Mouse (Mus musculus): ENCODE measurements around the gene Col11a2. TPM values are rescaled to one million over a fixed set of nuclear protein-coding genes. Genes with fewer than 3 reads are reported as not detected.

The Col11a2 gene
- polyA plus RNA-seq, 1 experiment from 2014 or later, result 0.13 TPM

- Histone ChIP-seq H3K4me2 (replicated peaks; ENCODE audit: low read depth) (peak overlapping the region; percentile 87), H3K4me3 (ENCODE audit: low read depth, low read length) (peak overlapping the region; percentile 70), H3K27ac (ENCODE audit: low read depth, low read length) (peak overlapping the region; percentile 94), H3K36me3 (ENCODE audit: control insufficient read depth, insufficient read depth) (peaks cover 43% of the 10 kb centered on the region), H3K9ac (ENCODE audit: low read depth, low read length) (peak overlapping the region; percentile 86), H3K27me3 (replicated peaks; ENCODE audit: control insufficient read depth, insufficient read depth, low read length) (no peaks in the 10 kb centered on the region), H3K4me1 (replicated peaks; ENCODE audit: control insufficient read depth, insufficient read depth, low read length) (peaks cover 11% of the 10 kb centered on the region; the same call in 1 of the 2 replicates), H3K9me3 (ENCODE audit: control insufficient read depth) (no peaks in the 10 kb centered on the region)
- TF ChIP-seq CTCF (IDR thresholded peaks at IDR 0.05; ENCODE audit: low read depth), result no peak
- ATAC-seq, result peak; percentile 16
- WGBS, result 0% methylated on average over 19 of the region's 48 CpGs
These were observed 7.0 kb upstream of the Col11a2 start for GRCm38 (mm10) chr17:34032174-34032632.

DNA sequence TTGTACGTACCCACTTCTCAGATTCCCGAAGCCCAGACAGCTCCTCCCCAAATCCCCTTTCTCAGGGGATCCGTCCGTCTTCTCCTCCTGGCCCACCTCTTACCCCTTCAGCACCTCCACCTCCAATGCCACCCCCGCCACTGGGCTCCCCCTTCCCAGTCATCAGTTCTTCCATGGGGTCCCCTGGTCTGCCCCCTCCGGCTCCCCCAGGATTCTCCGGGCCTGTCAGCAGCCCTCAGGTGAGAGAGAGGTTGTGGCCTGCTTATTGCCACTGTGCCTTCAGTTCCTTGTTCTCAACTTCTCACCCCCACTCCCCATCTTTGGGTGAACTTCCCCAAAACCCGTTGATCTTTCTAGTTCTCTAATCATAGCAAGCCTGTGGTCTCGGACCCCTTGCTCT lies 6.4 kb upstream of the Col11a2 start:
- TF ChIP-seq CTCF (IDR thresholded peaks at IDR 0.05; ENCODE audit: low read depth), result no peak
- Histone ChIP-seq H3K36me3 (ENCODE audit: control insufficient read depth, insufficient read depth) (peaks cover 49% of the 10 kb centered on the region), H3K27me3 (replicated peaks; ENCODE audit: control insufficient read depth, insufficient read depth, low read length) (no peaks in the 10 kb centered on the region), H3K27ac (ENCODE audit: low read depth, low read length) (peak overlapping the region; percentile 94; the same call in 1 of the 2 replicates), H3K9ac (ENCODE audit: low read depth, low read length) (peak overlapping the region; percentile 86), H3K4me1 (replicated peaks; ENCODE audit: control insufficient read depth, insufficient read depth, low read length) (0 out of 2 replicates have a peak, but pooled peaks cover 10% of the 10 kb centered on the region), H3K4me2 (replicated peaks; ENCODE audit: low read depth) (peak overlapping the region; percentile 87), H3K9me3 (ENCODE audit: control insufficient read depth) (no peaks in the 10 kb centered on the region), H3K4me3 (ENCODE audit: low read depth, low read length) (peak overlapping the region; percentile 70)
- WGBS, result 57% methylated on average over 9 of the region's 9 CpGs
- no peak for ATAC-seq

DNA sequence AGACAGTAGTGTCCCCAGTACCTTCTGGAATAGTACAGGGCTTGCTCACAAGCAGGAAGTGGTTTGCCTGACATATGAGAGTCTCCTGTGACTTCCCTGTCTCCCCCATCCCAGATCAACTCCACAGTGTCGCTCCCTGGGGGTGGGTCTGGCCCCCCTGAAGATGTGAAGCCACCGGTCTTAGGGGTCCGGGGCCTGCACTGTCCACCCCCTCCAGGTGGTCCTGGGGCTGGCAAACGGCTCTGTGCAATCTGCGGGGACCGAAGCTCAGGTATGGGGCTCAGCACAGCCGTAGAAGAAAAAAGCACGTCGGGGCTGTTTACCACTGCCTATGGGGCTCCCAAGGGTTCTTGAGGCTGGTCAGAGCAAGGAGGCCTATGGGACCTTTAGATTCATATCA lies 5.8 kb upstream of the Col11a2 start:
- Histone ChIP-seq H3K27me3 (replicated peaks; ENCODE audit: control insufficient read depth, insufficient read depth, low read length) (no peaks in the 10 kb centered on the region), H3K4me2 (replicated peaks; ENCODE audit: low read depth) (no peak overlapping the region; the same call in none of the 2 replicates), H3K27ac (ENCODE audit: low read depth, low read length) (no peak overlapping the region), H3K4me1 (replicated peaks; ENCODE audit: control insufficient read depth, insufficient read depth, low read length) (0 out of 2 replicates have a peak, but pooled peaks cover 7% of the 10 kb centered on the region), H3K4me3 (ENCODE audit: low read depth, low read length) (no peak overlapping the region), H3K36me3 (ENCODE audit: control insufficient read depth, insufficient read depth) (peaks cover 47% of the 10 kb centered on the region), H3K9me3 (ENCODE audit: control insufficient read depth) (no peaks in the 10 kb centered on the region), H3K9ac (ENCODE audit: low read depth, low read length) (no peak overlapping the region)
- no peak; the same call in 1 of the 2 replicates for TF ChIP-seq CTCF (IDR thresholded peaks at IDR 0.05; ENCODE audit: low read depth)
- no peak for ATAC-seq
- WGBS, result 84% methylated on average over 9 of the region's 9 CpGs

- no peak overlapping the region for H3K27ac ChIP-seq (ENCODE audit: low read depth, low read length)
- no peak overlapping the region for H3K4me3 ChIP-seq (ENCODE audit: low read depth, low read length)
- no peak for ATAC-seq
- no peak overlapping the region for H3K9ac ChIP-seq (ENCODE audit: low read depth, low read length)
- H3K4me1 ChIP-seq (replicated peaks; ENCODE audit: control insufficient read depth, insufficient read depth, low read length), result peaks cover 7% of the 10 kb centered on the region; the same call in 1 of the 2 replicates
- no peaks in the 10 kb centered on the region for H3K9me3 ChIP-seq (ENCODE audit: control insufficient read depth)
- H3K27me3 ChIP-seq (replicated peaks; ENCODE audit: control insufficient read depth, insufficient read depth, low read length), result 0 out of 2 replicates have a peak, but pooled peaks cover under 1% of the 10 kb centered on the region
- H3K4me2 ChIP-seq (replicated peaks; ENCODE audit: low read depth), result no peak overlapping the region
- 79% methylated on average over 10 of the region's 10 CpGs for WGBS
- peak; percentile 81 for TF ChIP-seq CTCF (IDR thresholded peaks at IDR 0.05; ENCODE audit: low read depth)
- H3K36me3 ChIP-seq (ENCODE audit: control insufficient read depth, insufficient read depth), result peaks cover 41% of the 10 kb centered on the region
These were observed 5.2 kb upstream of the Col11a2 start for GRCm38 (mm10) chr17:34034064-34034463.

- ATAC-seq, result no peak
- H3K4me3 ChIP-seq (ENCODE audit: low read depth, low read length), result no peak overlapping the region
- WGBS, result 89% methylated on average over 8 of the region's 9 CpGs
These were observed 3.7 kb upstream of the Col11a2 start for GRCm38 (mm10) chr17:34035517-34035916.

GRCm38 (mm10) chr17:34036647-34037046 lies 2.6 kb upstream of the Col11a2 start:
- no peak for TF ChIP-seq CTCF (IDR thresholded peaks at IDR 0.05; ENCODE audit: low read depth)
- ATAC-seq, result no peak

More at GRCm38 (mm10) chr17:34035517-34035916, 3.7 kb upstream of the Col11a2 start:
- H3K36me3 ChIP-seq (ENCODE audit: control insufficient read depth, insufficient read depth), result peaks cover 28% of the 10 kb centered on the region
- H3K4me1 ChIP-seq (replicated peaks; ENCODE audit: control insufficient read depth, insufficient read depth, low read length), result peaks cover 1% of the 10 kb centered on the region; the same call in 1 of the 2 replicates
- no peak overlapping the region for H3K27ac ChIP-seq (ENCODE audit: low read depth, low read length)
- no peak for TF ChIP-seq CTCF (IDR thresholded peaks at IDR 0.05; ENCODE audit: low read depth)
- no peak overlapping the region for H3K9ac ChIP-seq (ENCODE audit: low read depth, low read length)
- no peak overlapping the region for H3K4me2 ChIP-seq (replicated peaks; ENCODE audit: low read depth)
- H3K9me3 ChIP-seq (ENCODE audit: control insufficient read depth), result no peaks in the 10 kb centered on the region
- H3K27me3 ChIP-seq (replicated peaks; ENCODE audit: control insufficient read depth, insufficient read depth, low read length), result 0 out of 2 replicates have a peak, but pooled peaks cover 6% of the 10 kb centered on the region

More at GRCm38 (mm10) chr17:34036647-34037046, 2.6 kb upstream of the Col11a2 start:
- H3K9ac ChIP-seq (ENCODE audit: low read depth, low read length), result no peak overlapping the region
- H3K9me3 ChIP-seq (ENCODE audit: control insufficient read depth), result no peaks in the 10 kb centered on the region
- H3K27me3 ChIP-seq (replicated peaks; ENCODE audit: control insufficient read depth, insufficient read depth, low read length), result 0 out of 2 replicates have a peak, but pooled peaks cover 6% of the 10 kb centered on the region
- H3K4me2 ChIP-seq (replicated peaks; ENCODE audit: low read depth), result no peak overlapping the region
- no peaks in the 10 kb centered on the region; the same call in 1 of the 2 replicates for H3K4me1 ChIP-seq (replicated peaks; ENCODE audit: control insufficient read depth, insufficient read depth, low read length)
- 87% methylated on average over 10 of the region's 10 CpGs for WGBS
- no peak overlapping the region for H3K27ac ChIP-seq (ENCODE audit: low read depth, low read length)
- peaks cover 28% of the 10 kb centered on the region for H3K36me3 ChIP-seq (ENCODE audit: control insufficient read depth, insufficient read depth)
- no peak overlapping the region for H3K4me3 ChIP-seq (ENCODE audit: low read depth, low read length)

All from intestine, postnatal 0 days (tissue).